Mouse (Mus musculus): ENCODE results near the gene Akap7. TPM values are rescaled to one million over a fixed set of nuclear protein-coding genes. Genes with fewer than 3 reads are reported as not detected.

Gene Akap7
- polyA plus RNA-seq, 1 experiment from 2014 or later = 15.1 TPM

- Histone ChIP-seq H3K27ac (no peak overlapping the region), H3K27me3 (ENCODE audit: poor library complexity, severe bottlenecking) (no peaks in the 10 kb centered on the region), H3K4me1 (0 out of 2 replicates have a peak, but pooled peaks cover 9% of the 10 kb centered on the region), H3K4me3 (no peak overlapping the region), H3K9me3 (no peaks in the 10 kb centered on the region), H3K36me3 (replicated peaks) (no peaks in the 10 kb centered on the region)
- DNase-seq (ENCODE audit: extremely low spot score, low spot score) = no peak
- WGBS = 77% methylated on average over 3 of the region's 3 CpGs
Measured at GRCm38 (mm10) chr10:25232700-25233099, 75.0 kb downstream of the Akap7 start.

- Histone ChIP-seq H3K27ac (no peak overlapping the region), H3K4me1 (0 out of 2 replicates have a peak, but pooled peaks cover 9% of the 10 kb centered on the region), H3K27me3 (ENCODE audit: poor library complexity, severe bottlenecking) (no peaks in the 10 kb centered on the region), H3K9me3 (no peaks in the 10 kb centered on the region), H3K4me3 (no peak overlapping the region), H3K36me3 (replicated peaks) (no peaks in the 10 kb centered on the region)
- DNase-seq (ENCODE audit: extremely low spot score, low spot score) = no peak
- WGBS = 50% methylated on average over 5 of the region's 5 CpGs
Measured at GRCm38 (mm10) chr10:25231358-25231757, 76.3 kb downstream of the Akap7 start.

GRCm38 (mm10) chr10:25224371-25224770, 83.3 kb downstream of the Akap7 start:
- WGBS = 91% methylated on average over 5 of the region's 5 CpGs
- no peak for DNase-seq (ENCODE audit: extremely low spot score, low spot score)
- no peaks in the 10 kb centered on the region for H3K9me3 ChIP-seq
- no peak overlapping the region for H3K27ac ChIP-seq
- H3K27me3 ChIP-seq (ENCODE audit: poor library complexity, severe bottlenecking) = no peaks in the 10 kb centered on the region
- H3K4me3 ChIP-seq = no peak overlapping the region
- no peaks in the 10 kb centered on the region for H3K36me3 ChIP-seq (replicated peaks)
- H3K4me1 ChIP-seq = 0 out of 2 replicates have a peak, but pooled peaks cover 4% of the 10 kb centered on the region

- H3K36me3 ChIP-seq (replicated peaks) = no peaks in the 10 kb centered on the region
- no peak overlapping the region for H3K27ac ChIP-seq
- H3K4me3 ChIP-seq = no peak overlapping the region
- no peaks in the 10 kb centered on the region for H3K9me3 ChIP-seq
- no peaks in the 10 kb centered on the region for H3K27me3 ChIP-seq (ENCODE audit: poor library complexity, severe bottlenecking)
- H3K4me1 ChIP-seq = 0 out of 2 replicates have a peak, but pooled peaks cover 6% of the 10 kb centered on the region
- DNase-seq (ENCODE audit: extremely low spot score, low spot score) = no peak
- WGBS = 96% methylated on average over 3 of the region's 3 CpGs
Measured at GRCm38 (mm10) chr10:25220754-25221153, 86.9 kb downstream of the Akap7 start.

- Histone ChIP-seq H3K9me3 (no peaks in the 10 kb centered on the region), H3K36me3 (replicated peaks) (no peaks in the 10 kb centered on the region), H3K4me1 (0 out of 2 replicates have a peak, but pooled peaks cover 6% of the 10 kb centered on the region), H3K27me3 (ENCODE audit: poor library complexity, severe bottlenecking) (no peaks in the 10 kb centered on the region), H3K4me3 (no peak overlapping the region), H3K27ac (no peak overlapping the region; the same call in 1 of the 2 replicates)
- DNase-seq (ENCODE audit: extremely low spot score, low spot score) = no peak
- WGBS = 84% methylated on average over 15 of the region's 15 CpGs
Measured at GRCm38 (mm10) chr10:25219901-25220495, 87.7 kb downstream of the Akap7 start.

- WGBS = 22% methylated on average over 7 of the region's 7 CpGs
- no peak overlapping the region for H3K4me3 ChIP-seq
Measured at GRCm38 (mm10) chr10:25219220-25219628, 88.4 kb downstream of the Akap7 start.

GRCm38 (mm10) chr10:25218746-25219145, 88.9 kb downstream of the Akap7 start:
- Histone ChIP-seq H3K27me3 (ENCODE audit: poor library complexity, severe bottlenecking) (no peaks in the 10 kb centered on the region), H3K27ac (no peak overlapping the region), H3K9me3 (no peaks in the 10 kb centered on the region), H3K4me1 (0 out of 2 replicates have a peak, but pooled peaks cover 2% of the 10 kb centered on the region), H3K4me3 (no peak overlapping the region), H3K36me3 (replicated peaks) (no peaks in the 10 kb centered on the region)
- 75% methylated on average over 7 of the region's 7 CpGs for WGBS
- no peak for DNase-seq (ENCODE audit: extremely low spot score, low spot score)

More at GRCm38 (mm10) chr10:25219220-25219628, 88.4 kb downstream of the Akap7 start:
- Histone ChIP-seq H3K27ac (no peak overlapping the region), H3K27me3 (ENCODE audit: poor library complexity, severe bottlenecking) (no peaks in the 10 kb centered on the region), H3K4me1 (0 out of 2 replicates have a peak, but pooled peaks cover 2% of the 10 kb centered on the region), H3K36me3 (replicated peaks) (no peaks in the 10 kb centered on the region), H3K9me3 (no peaks in the 10 kb centered on the region)
- peak; percentile 66 for DNase-seq (ENCODE audit: extremely low spot score, low spot score)

- DNase-seq (ENCODE audit: extremely low spot score, low spot score) = no peak
- Histone ChIP-seq H3K4me1 (0 out of 2 replicates have a peak, but pooled peaks cover 2% of the 10 kb centered on the region), H3K4me3 (no peak overlapping the region), H3K9me3 (no peaks in the 10 kb centered on the region), H3K27ac (no peak overlapping the region), H3K36me3 (replicated peaks) (no peaks in the 10 kb centered on the region), H3K27me3 (ENCODE audit: poor library complexity, severe bottlenecking) (no peaks in the 10 kb centered on the region)
- 88% methylated on average over 3 of the region's 3 CpGs for WGBS
Measured at GRCm38 (mm10) chr10:25215977-25216376, 91.7 kb downstream of the Akap7 start.

GRCm38 (mm10) chr10:25213716-25214115, 94.0 kb downstream of the Akap7 start:
- no peaks in the 10 kb centered on the region for H3K9me3 ChIP-seq
- H3K4me1 ChIP-seq = peaks cover under 1% of the 10 kb centered on the region; the same call in 1 of the 2 replicates
- DNase-seq (ENCODE audit: extremely low spot score, low spot score) = no peak
- no peak overlapping the region for H3K27ac ChIP-seq
- no peak overlapping the region for H3K4me3 ChIP-seq
- 88% methylated on average over 4 of the region's 4 CpGs for WGBS
- no peaks in the 10 kb centered on the region for H3K36me3 ChIP-seq (replicated peaks)
- H3K27me3 ChIP-seq (ENCODE audit: poor library complexity, severe bottlenecking) = no peaks in the 10 kb centered on the region

- Histone ChIP-seq H3K9me3 (no peaks in the 10 kb centered on the region), H3K4me3 (no peak overlapping the region), H3K27ac (no peak overlapping the region), H3K36me3 (replicated peaks) (no peaks in the 10 kb centered on the region), H3K4me1 (peaks cover 10% of the 10 kb centered on the region), H3K27me3 (ENCODE audit: poor library complexity, severe bottlenecking) (no peaks in the 10 kb centered on the region)
- WGBS = 50% methylated on average over 7 of the region's 7 CpGs
- no peak for DNase-seq (ENCODE audit: extremely low spot score, low spot score)
Measured at GRCm38 (mm10) chr10:25208619-25209018, 99.1 kb downstream of the Akap7 start.

GRCm38 (mm10) chr10:25207866-25208265, 99.8 kb downstream of the Akap7 start:
- Histone ChIP-seq H3K27me3 (ENCODE audit: poor library complexity, severe bottlenecking) (no peaks in the 10 kb centered on the region), H3K9me3 (no peaks in the 10 kb centered on the region), H3K4me3 (no peak overlapping the region), H3K27ac (no peak overlapping the region), H3K36me3 (replicated peaks) (no peaks in the 10 kb centered on the region), H3K4me1 (peaks cover 10% of the 10 kb centered on the region)
- no peak for DNase-seq (ENCODE audit: extremely low spot score, low spot score)
- WGBS = 41% methylated on average over 6 of the region's 6 CpGs

GRCm38 (mm10) chr10:25200691-25201090, 107.0 kb downstream of the Akap7 start:
- Histone ChIP-seq H3K4me1 (peaks cover 13% of the 10 kb centered on the region), H3K27me3 (ENCODE audit: poor library complexity, severe bottlenecking) (peaks cover 29% of the 10 kb centered on the region), H3K36me3 (replicated peaks) (no peaks in the 10 kb centered on the region), H3K4me3 (no peak overlapping the region), H3K9me3 (no peaks in the 10 kb centered on the region), H3K27ac (no peak overlapping the region)
- WGBS = 90% methylated on average over 7 of the region's 7 CpGs
- DNase-seq (ENCODE audit: extremely low spot score, low spot score) = no peak

- no peaks in the 10 kb centered on the region for H3K36me3 ChIP-seq (replicated peaks)
- WGBS = 15% methylated on average over 32 of the region's 32 CpGs
- DNase-seq (ENCODE audit: extremely low spot score, low spot score) = peak; percentile 54
- H3K4me3 ChIP-seq = peak overlapping the region; percentile 51
- no peaks in the 10 kb centered on the region for H3K9me3 ChIP-seq
- peak overlapping the region; percentile 72 for H3K27ac ChIP-seq
- peaks cover 13% of the 10 kb centered on the region for H3K4me1 ChIP-seq
- H3K27me3 ChIP-seq (ENCODE audit: poor library complexity, severe bottlenecking) = peaks cover 29% of the 10 kb centered on the region
Measured at GRCm38 (mm10) chr10:25199510-25200353, 107.9 kb downstream of the Akap7 start.

Measured in forebrain, embryonic 10.5 days (tissue).